8 mouse cellular contexts compared by ENCODE assay signal in genomic region chr3:34647688-34648087, GRCm38 (mm10). TPM values are rescaled to one million over a fixed set of nuclear protein-coding genes. Genes with fewer than 3 reads are reported as not detected.
A peak's percentile ranks its signal among the peaks of the same experiment; 100 is the strongest.
DNase-seq lines count a peak whose midpoint lies in the region; ATAC-seq and TF ChIP-seq lines count a peak whose summit lies in the region.

No protein-coding gene starts in this region.

- no peak overlapping the region for H3K27ac ChIP-seq in heart, embryonic 11.5 days (ENCODE audit: low read depth, low read length)
- no peak overlapping the region for H3K27ac ChIP-seq in stomach, postnatal 0 days (replicated peaks)

- peak; percentile 88 for TF ChIP-seq CTCF in stomach, postnatal 0 days (IDR thresholded peaks at IDR 0.05; ENCODE audit: low read depth)

- H3K4me2 ChIP-seq in heart, embryonic 11.5 days = peak overlapping the region; percentile 19; the same call in 1 of the 2 replicates
- peak overlapping the region; percentile 55; the same call in 1 of the 2 replicates for H3K4me2 ChIP-seq in stomach, postnatal 0 days (replicated peaks; ENCODE audit: low read depth)

- peaks cover 84% of the 10 kb centered on the region for H3K27me3 ChIP-seq in heart, embryonic 11.5 days (ENCODE audit: control insufficient read depth, insufficient read depth, low read length)
- peaks cover 5% of the 10 kb centered on the region; the same call in 1 of the 2 replicates for H3K27me3 ChIP-seq in stomach, postnatal 0 days (ENCODE audit: control insufficient read depth, insufficient read depth, low read length)

- H3K4me1 ChIP-seq in heart, embryonic 11.5 days (ENCODE audit: control insufficient read depth, insufficient read depth, low read length) = peaks cover 18% of the 10 kb centered on the region
- H3K4me1 ChIP-seq in stomach, postnatal 0 days (replicated peaks; ENCODE audit: control insufficient read depth, insufficient read depth) = no peaks in the 10 kb centered on the region

- H3K4me3 ChIP-seq in heart, embryonic 11.5 days (ENCODE audit: low read depth, low read length) = peak overlapping the region; percentile 50
- H3K4me3 ChIP-seq in stomach, postnatal 0 days (ENCODE audit: low read depth, low read length) = no peak overlapping the region

- ATAC-seq in CD4-positive, CD25-positive, alpha-beta regulatory T cell, adult 4 months = no peak
- no peak for ATAC-seq in heart, embryonic 11.5 days (replicated peaks; ENCODE audit: insufficient number of reproducible peaks, low FRiP score, low TSS enrichment)
- no peak for ATAC-seq in stomach, postnatal 0 days (ENCODE audit: low FRiP score, low TSS enrichment)

- peak; percentile 58 for DNase-seq in CD4-positive, CD25-positive, alpha-beta regulatory T cell, adult 2 months (ENCODE audit: low read depth, low spot score)
- DNase-seq in NIH3T3 (ENCODE audit: low read depth) = peak; percentile 43
- peak; percentile 95 for DNase-seq in embryo, embryonic 10 days (ENCODE audit: low spot score)
- DNase-seq in layer of hippocampus, postnatal 10 days (ENCODE audit: low spot score in 2 of 2) = peak; percentile 89 to 91
- peak; percentile 81 for DNase-seq in mesoderm, embryonic 11.5 days (ENCODE audit: low read depth, low spot score)
- peak; percentile 92 for DNase-seq in stomach, postnatal 0 days (ENCODE audit: low spot score)

- no peak overlapping the region for H3K9ac ChIP-seq in heart, embryonic 11.5 days (ENCODE audit: low read depth, low read length)
- no peak overlapping the region for H3K9ac ChIP-seq in stomach, postnatal 0 days (ENCODE audit: low read length)

- no peaks in the 10 kb centered on the region for H3K9me3 ChIP-seq in heart, embryonic 11.5 days (replicated peaks; ENCODE audit: control insufficient read depth, low read length)
- H3K9me3 ChIP-seq in stomach, postnatal 0 days (ENCODE audit: control insufficient read depth, low read length) = no peaks in the 10 kb centered on the region

- no peak for TF ChIP-seq EP300 in stomach, postnatal 0 days (optimal IDR thresholded peaks at IDR 0.05)

- 0% methylated on average over 14 of the region's 14 CpGs for WGBS in heart, embryonic 11.5 days (ENCODE audit: insufficient replicate concordance)
- WGBS in stomach, postnatal 0 days = under 1% methylated on average over 14 of the region's 14 CpGs

- H3K36me3 ChIP-seq in heart, embryonic 11.5 days (ENCODE audit: control insufficient read depth, insufficient read depth, low read length) = no peaks in the 10 kb centered on the region
- H3K36me3 ChIP-seq in stomach, postnatal 0 days (ENCODE audit: control insufficient read depth, insufficient read depth, low read length) = no peaks in the 10 kb centered on the region

RNA-seq across cellular contexts. Expression of gene Sox2, which starts 2.5 kb away (rescaled TPM):
- polyA plus RNA-seq in CD4-positive, CD25-positive, alpha-beta regulatory T cell, adult 4 months (2017; shearing (Covaris generic)) = not detected
- polyA plus RNA-seq in heart, embryonic 11.5 days (2014; fragmentation: Nextera tagmentation; extraction: Ambion mirVana) = 0.14 and 0.31 TPM in 2 replicates
- total RNA-seq in layer of hippocampus, postnatal 10 days (2021) = 10 to 100 TPM; 50.8 to 52.7 TPM
- 11.6 and 14.7 TPM in 2 replicates for polyA plus RNA-seq in stomach, postnatal 0 days (2015; fragmentation: Nextera tagmentation; extraction: Ambion mirVana)

Comparison
In these comparisons a context has a peak if more than half of its experiments do, and no peak if none do; other contexts are left out.
1. DNase-seq: peak in every context shown above with its lines; median percentile 95 in embryo, embryonic 10 days; 92 in stomach, postnatal 0 days; 90 in layer of hippocampus, postnatal 10 days; 81 in mesoderm, embryonic 11.5 days; 58 in CD4-positive, CD25-positive, alpha-beta regulatory T cell, adult 2 months; 43 in NIH3T3.